Mouse (Mus musculus): ENCODE measurements around the gene Alx3. TPM values are rescaled to one million over a fixed set of nuclear protein-coding genes. Genes with fewer than 3 reads are reported as not detected.

Gene Alx3
- polyA plus RNA-seq, 1 experiment from 2014 or later, result not detected

DNA sequence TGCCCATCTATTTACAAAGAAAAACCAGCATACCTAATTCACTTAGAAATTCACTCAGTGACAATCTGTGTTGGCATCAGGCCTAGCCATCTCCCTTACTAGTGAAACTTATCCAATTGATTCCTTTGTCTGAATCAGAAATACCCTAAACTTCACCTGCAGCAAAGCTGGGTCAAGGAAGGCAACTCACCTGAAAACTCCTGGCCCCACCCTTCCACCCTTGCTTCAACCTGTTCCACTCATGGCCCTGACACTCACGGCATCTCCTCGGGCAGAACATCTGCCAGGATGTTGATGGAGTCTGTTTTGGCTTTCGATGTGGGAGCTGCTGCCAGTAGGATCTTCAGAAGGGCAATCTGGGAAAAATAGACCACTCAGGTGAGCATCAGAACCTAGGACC, 23.0 kb downstream of the Alx3 start:
- Histone ChIP-seq H3K27ac (ENCODE audit: low read length) (no peak overlapping the region), H3K4me1 (ENCODE audit: insufficient read depth, low read depth, low read length) (no peaks in the 10 kb centered on the region)

GRCm38 (mm10) chr3:107619911-107620310, 25.1 kb downstream of the Alx3 start:
- no peaks in the 10 kb centered on the region for H3K27me3 ChIP-seq (replicated peaks; ENCODE audit: insufficient read depth, low read length)
- no peaks in the 10 kb centered on the region for H3K9me3 ChIP-seq (ENCODE audit: low read length)
- peaks cover 89% of the 10 kb centered on the region for H3K36me3 ChIP-seq (ENCODE audit: insufficient read depth, low read length)
- H3K4me2 ChIP-seq (replicated peaks; ENCODE audit: low read depth, low read length), result no peak overlapping the region
- H3K4me1 ChIP-seq (ENCODE audit: insufficient read depth, low read depth, low read length), result no peaks in the 10 kb centered on the region
- H3K4me3 ChIP-seq (ENCODE audit: low read depth, low read length), result no peak overlapping the region
- no peak for ATAC-seq
- H3K27ac ChIP-seq (ENCODE audit: low read length), result no peak overlapping the region
- 86% methylated on average over 6 of the region's 6 CpGs for WGBS
- TF ChIP-seq EP300 (IDR thresholded peaks at IDR 0.05), result no peak
- TF ChIP-seq CTCF (IDR thresholded peaks at IDR 0.05), result no peak
- no peak for DNase-seq (ENCODE audit: low spot score)
- H3K9ac ChIP-seq (replicated peaks; ENCODE audit: low read depth), result no peak overlapping the region

More for the DNA sequence above, 23.0 kb downstream of the Alx3 start:
- WGBS, result 94% methylated on average over 3 of the region's 3 CpGs
- ATAC-seq, result no peak
- no peaks in the 10 kb centered on the region for H3K9me3 ChIP-seq (ENCODE audit: low read length)
- TF ChIP-seq EP300 (IDR thresholded peaks at IDR 0.05) (no peak), CTCF (IDR thresholded peaks at IDR 0.05) (no peak)
- H3K4me3 ChIP-seq (ENCODE audit: low read depth, low read length), result no peak overlapping the region
- H3K27me3 ChIP-seq (replicated peaks; ENCODE audit: insufficient read depth, low read length), result no peaks in the 10 kb centered on the region
- no peak overlapping the region for H3K9ac ChIP-seq (replicated peaks; ENCODE audit: low read depth)
- H3K4me2 ChIP-seq (replicated peaks; ENCODE audit: low read depth, low read length), result no peak overlapping the region
- peaks cover 91% of the 10 kb centered on the region for H3K36me3 ChIP-seq (ENCODE audit: insufficient read depth, low read length)
- no peak for DNase-seq (ENCODE audit: low spot score)

- DNase-seq (ENCODE audit: low spot score), result no peak
- Histone ChIP-seq H3K4me2 (replicated peaks; ENCODE audit: low read depth, low read length) (no peak overlapping the region), H3K4me1 (ENCODE audit: insufficient read depth, low read depth, low read length) (no peaks in the 10 kb centered on the region), H3K9ac (replicated peaks; ENCODE audit: low read depth) (no peak overlapping the region), H3K4me3 (ENCODE audit: low read depth, low read length) (no peak overlapping the region), H3K27ac (ENCODE audit: low read length) (no peak overlapping the region), H3K27me3 (replicated peaks; ENCODE audit: insufficient read depth, low read length) (no peaks in the 10 kb centered on the region), H3K36me3 (ENCODE audit: insufficient read depth, low read length) (peaks cover 87% of the 10 kb centered on the region), H3K9me3 (ENCODE audit: low read length) (no peaks in the 10 kb centered on the region)
- 94% methylated on average over 21 of the region's 21 CpGs for WGBS
- no peak for ATAC-seq
- no peak for TF ChIP-seq EP300 (IDR thresholded peaks at IDR 0.05)
- TF ChIP-seq CTCF (IDR thresholded peaks at IDR 0.05), result no peak
These were observed 26.6 kb downstream of the Alx3 start for GRCm38 (mm10) chr3:107621286-107622075.

DNA sequence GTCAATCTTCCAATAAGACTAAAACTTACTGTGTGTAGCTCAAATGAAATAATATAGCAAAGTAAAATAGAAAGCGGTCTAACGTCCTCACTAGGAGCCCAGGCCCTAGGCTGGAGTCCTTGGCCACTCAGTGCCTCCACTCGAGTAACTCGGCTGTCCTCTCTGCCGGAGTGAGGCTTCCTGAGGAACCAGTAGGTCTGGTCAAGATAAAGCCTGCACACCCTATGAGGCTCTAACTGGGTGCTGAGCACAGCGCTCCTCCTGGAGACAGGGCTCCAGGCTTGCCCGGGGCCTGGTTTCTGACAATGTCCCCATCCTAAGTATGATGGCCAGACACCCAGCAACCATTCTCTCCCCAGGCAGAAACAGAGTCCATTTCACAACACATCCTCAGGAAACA, 27.7 kb downstream of the Alx3 start:
- no peak overlapping the region for H3K9ac ChIP-seq (replicated peaks; ENCODE audit: low read depth)
- no peak for ATAC-seq
- H3K9me3 ChIP-seq (ENCODE audit: low read length), result no peaks in the 10 kb centered on the region
- H3K4me3 ChIP-seq (ENCODE audit: low read depth, low read length), result no peak overlapping the region
- WGBS, result 90% methylated on average over 7 of the region's 7 CpGs
- H3K27ac ChIP-seq (ENCODE audit: low read length), result no peak overlapping the region
- TF ChIP-seq CTCF (IDR thresholded peaks at IDR 0.05) (no peak), EP300 (IDR thresholded peaks at IDR 0.05) (no peak)
- H3K4me2 ChIP-seq (replicated peaks; ENCODE audit: low read depth, low read length), result no peak overlapping the region
- no peak for DNase-seq (ENCODE audit: low spot score)
- no peaks in the 10 kb centered on the region for H3K27me3 ChIP-seq (replicated peaks; ENCODE audit: insufficient read depth, low read length)
- no peaks in the 10 kb centered on the region for H3K4me1 ChIP-seq (ENCODE audit: insufficient read depth, low read depth, low read length)
- H3K36me3 ChIP-seq (ENCODE audit: insufficient read depth, low read length), result peaks cover 86% of the 10 kb centered on the region

- no peaks in the 10 kb centered on the region for H3K9me3 ChIP-seq (ENCODE audit: low read length)
- no peak overlapping the region for H3K27ac ChIP-seq (ENCODE audit: low read length)
- peaks cover 72% of the 10 kb centered on the region for H3K36me3 ChIP-seq (ENCODE audit: insufficient read depth, low read length)
- no peak for ATAC-seq
- H3K4me3 ChIP-seq (ENCODE audit: low read depth, low read length), result no peak overlapping the region
- no peaks in the 10 kb centered on the region for H3K4me1 ChIP-seq (ENCODE audit: insufficient read depth, low read depth, low read length)
- no peak overlapping the region for H3K4me2 ChIP-seq (replicated peaks; ENCODE audit: low read depth, low read length)
- no peaks in the 10 kb centered on the region for H3K27me3 ChIP-seq (replicated peaks; ENCODE audit: insufficient read depth, low read length)
- no peak overlapping the region for H3K9ac ChIP-seq (replicated peaks; ENCODE audit: low read depth)
- DNase-seq (ENCODE audit: low spot score), result no peak
- 96% methylated on average over 8 of the region's 8 CpGs for WGBS
- no peak for TF ChIP-seq CTCF (IDR thresholded peaks at IDR 0.05)
- TF ChIP-seq EP300 (IDR thresholded peaks at IDR 0.05), result no peak
These were observed 29.6 kb downstream of the Alx3 start for GRCm38 (mm10) chr3:107624424-107624823.

- H3K4me3 ChIP-seq (ENCODE audit: low read depth, low read length), result no peak overlapping the region
- no peaks in the 10 kb centered on the region for H3K9me3 ChIP-seq (ENCODE audit: low read length)
- ATAC-seq (no peak), DNase-seq (ENCODE audit: low spot score) (no peak)
- H3K4me2 ChIP-seq (replicated peaks; ENCODE audit: low read depth, low read length), result no peak overlapping the region
- TF ChIP-seq EP300 (IDR thresholded peaks at IDR 0.05) (no peak), CTCF (IDR thresholded peaks at IDR 0.05) (no peak)
- H3K27me3 ChIP-seq (replicated peaks; ENCODE audit: insufficient read depth, low read length), result no peaks in the 10 kb centered on the region
- no peak overlapping the region for H3K27ac ChIP-seq (ENCODE audit: low read length)
- H3K9ac ChIP-seq (replicated peaks; ENCODE audit: low read depth), result no peak overlapping the region
- WGBS, result 95% methylated on average over 8 of the region's 8 CpGs
- no peaks in the 10 kb centered on the region; the same call in 1 of the 2 replicates for H3K4me1 ChIP-seq (ENCODE audit: insufficient read depth, low read depth, low read length)
- peaks cover 64% of the 10 kb centered on the region for H3K36me3 ChIP-seq (ENCODE audit: insufficient read depth, low read length)
These were observed 30.7 kb downstream of the Alx3 start for GRCm38 (mm10) chr3:107625536-107625935.

Measured in lung, postnatal 0 days (tissue).